Mouse (Mus musculus) liver, adult 2 months (tissue): ENCODE measurements around the gene Trmt1l.
A peak's percentile ranks its signal among the peaks of the same experiment; 100 is the strongest.

ENCODE experiments used
- CTCF ChIP-seq: fragments of 200-500 bp; IDR thresholded peaks from 2 replicates; pipeline ENCODE4 v1.5.1; 2011; ENCODE audit warnings: low read depth, low read length, control low read depth
- POLR2A ChIP-seq: fragments of 200-500 bp; IDR thresholded peaks from 2 replicates; pipeline ENCODE4 v1.6.1; 2011; ENCODE audit warnings: low read length, control low read depth; ENCODE audit not compliant: insufficient read depth; ENCODE audit errors: extremely low read depth

- TF ChIP-seq CTCF (peak; percentile 71), POLR2A (no peak)
Observed at GRCm38 (mm10) chr1:151497028-151497427, 68.7 kb downstream of the Trmt1l start.
